Mouse (Mus musculus): ENCODE data around the gene Zim1. TPM values are rescaled to one million over a fixed set of nuclear protein-coding genes. Genes with fewer than 3 reads are reported as not detected.
A peak's percentile ranks its signal among the peaks of the same experiment; 100 is the strongest.

Gene Zim1
- polyA plus RNA-seq, 1 experiment from 2014 or later = 0.84 TPM

DNA sequence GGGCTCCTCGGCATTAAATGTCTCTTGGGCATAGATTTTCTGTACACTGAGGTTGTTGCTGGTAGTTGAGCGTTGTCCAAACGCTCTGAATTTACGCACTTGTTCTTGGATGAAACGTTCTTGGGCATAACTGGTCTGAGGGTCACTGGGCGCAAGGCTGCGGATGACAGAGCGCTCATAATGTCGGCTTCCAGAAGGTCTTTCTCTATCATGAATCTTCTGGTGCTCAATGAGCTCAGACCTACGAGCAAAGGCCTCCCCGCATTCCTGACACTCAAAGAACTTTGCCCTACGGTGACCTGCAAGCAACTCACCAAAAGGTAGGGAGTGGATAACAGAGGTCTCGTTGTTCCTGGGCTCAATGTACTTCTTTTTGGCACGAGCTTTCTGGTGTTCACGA is 13.1 kb upstream of the Zim1 start:
- H3K27me3 ChIP-seq = no peaks in the 10 kb centered on the region
- no peak overlapping the region for H3K4me2 ChIP-seq
- H3K9ac ChIP-seq = no peak overlapping the region
- H3K36me3 ChIP-seq (ENCODE audit: poor library complexity, severe bottlenecking) = peaks cover 80% of the 10 kb centered on the region
- no peaks in the 10 kb centered on the region for H3K4me1 ChIP-seq
- 96% methylated on average over 15 of the region's 15 CpGs for WGBS
- no peak for ATAC-seq
- no peaks in the 10 kb centered on the region for H3K9me3 ChIP-seq (replicated peaks)
- no peak overlapping the region for H3K4me3 ChIP-seq
- no peak overlapping the region for H3K27ac ChIP-seq

DNA sequence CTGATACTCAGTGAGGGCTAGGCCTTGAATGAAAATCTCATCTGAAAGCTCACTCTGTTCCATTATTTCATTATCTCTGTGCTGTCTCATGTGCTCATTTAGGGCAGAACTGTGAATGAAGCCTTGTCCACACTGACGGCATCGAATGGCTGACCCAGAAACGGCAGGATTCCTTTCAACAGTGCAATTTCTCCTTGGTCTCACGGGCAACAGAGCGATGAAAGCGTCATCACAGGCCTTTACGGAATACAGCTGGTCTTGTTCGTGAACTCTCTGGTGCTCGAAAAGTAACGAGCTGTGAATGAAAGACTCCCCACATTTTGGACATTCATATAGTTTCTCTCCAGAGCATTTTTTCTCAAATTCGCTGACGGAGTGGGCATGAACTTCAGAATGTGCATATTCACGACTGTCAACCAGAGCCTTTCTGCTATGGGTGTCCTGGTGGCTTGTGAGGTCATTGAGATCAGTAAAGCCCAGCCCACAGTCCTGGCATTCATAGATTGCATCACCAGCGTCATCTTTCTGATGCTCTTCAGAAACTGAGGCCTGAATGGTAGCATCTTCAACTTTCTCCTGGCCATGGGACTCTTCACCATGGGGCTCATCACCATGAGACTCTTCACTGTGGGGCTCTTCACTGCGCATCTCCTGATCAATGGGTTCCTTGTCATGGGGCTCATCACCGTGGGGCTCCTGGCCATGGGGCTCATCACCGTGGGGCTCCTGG is 12.4 kb upstream of the Zim1 start:
- no peak for ATAC-seq
- no peaks in the 10 kb centered on the region for H3K4me1 ChIP-seq
- no peak overlapping the region for H3K9ac ChIP-seq
- H3K36me3 ChIP-seq (ENCODE audit: poor library complexity, severe bottlenecking) = peaks cover 80% of the 10 kb centered on the region
- no peaks in the 10 kb centered on the region for H3K27me3 ChIP-seq
- no peak overlapping the region for H3K27ac ChIP-seq
- no peak overlapping the region for H3K4me2 ChIP-seq
- WGBS = 87% methylated on average over 17 of the region's 17 CpGs
- no peak overlapping the region for H3K4me3 ChIP-seq
- H3K9me3 ChIP-seq (replicated peaks) = no peaks in the 10 kb centered on the region

DNA sequence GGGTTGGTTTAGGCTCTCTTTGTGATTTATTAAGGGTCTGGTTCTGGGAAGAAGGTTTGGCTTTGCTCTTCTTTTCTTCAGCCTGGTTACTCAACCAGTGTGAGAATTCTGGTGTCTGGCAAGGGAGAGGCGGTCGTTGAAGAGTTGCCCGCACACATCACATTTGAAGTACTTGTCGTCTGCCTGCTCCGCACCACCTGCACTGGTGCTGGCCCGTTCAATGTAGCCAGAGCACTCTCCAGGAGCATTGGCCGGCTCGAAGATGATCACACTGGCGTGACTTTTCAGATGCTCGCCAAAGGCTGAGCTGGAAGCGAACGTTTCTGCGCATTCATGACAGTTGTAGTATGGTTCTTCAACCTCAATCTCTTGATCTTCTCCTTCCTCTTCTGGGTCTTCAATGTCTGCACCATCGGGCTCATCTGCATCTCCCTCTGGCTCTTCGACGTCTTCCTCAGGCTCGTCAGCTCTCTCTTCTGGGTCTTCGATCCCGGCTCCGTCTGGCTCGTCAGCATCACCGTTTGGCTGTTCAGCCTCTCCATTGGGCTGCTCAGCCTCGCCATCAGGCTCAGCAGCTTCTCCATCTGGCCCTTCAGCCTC is 11.3 kb upstream of the Zim1 start:
- Histone ChIP-seq H3K36me3 (ENCODE audit: poor library complexity, severe bottlenecking) (peaks cover 70% of the 10 kb centered on the region), H3K27ac (no peak overlapping the region), H3K4me2 (no peak overlapping the region), H3K4me3 (no peak overlapping the region), H3K9me3 (replicated peaks) (no peaks in the 10 kb centered on the region), H3K9ac (no peak overlapping the region), H3K27me3 (no peaks in the 10 kb centered on the region), H3K4me1 (no peaks in the 10 kb centered on the region)
- 95% methylated on average over 23 of the region's 23 CpGs for WGBS
- no peak for ATAC-seq

DNA sequence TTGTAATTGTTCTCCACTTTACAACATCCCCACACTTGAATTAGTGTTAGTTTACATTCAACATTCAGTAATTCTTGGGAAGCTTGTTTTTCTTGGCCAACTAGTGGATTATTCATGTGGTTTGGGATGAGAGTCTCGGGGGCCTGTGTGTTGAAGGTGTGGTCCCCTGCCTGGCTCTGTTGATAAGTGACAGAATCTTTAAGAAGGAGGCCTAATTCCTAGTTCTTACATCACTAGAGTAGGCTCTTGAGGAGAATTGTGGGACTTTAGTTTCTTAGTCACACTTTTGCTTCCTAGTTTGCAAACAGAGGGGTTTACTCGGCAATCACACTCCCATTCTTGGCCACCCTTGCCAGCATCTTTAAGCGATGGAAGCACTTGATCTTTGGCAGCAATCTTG is 3.0 kb upstream of the Zim1 start:
- no peak overlapping the region for H3K27ac ChIP-seq
- H3K36me3 ChIP-seq (ENCODE audit: poor library complexity, severe bottlenecking) = no peaks in the 10 kb centered on the region
- no peak overlapping the region for H3K4me3 ChIP-seq
- H3K9me3 ChIP-seq (replicated peaks) = no peaks in the 10 kb centered on the region
- no peak for ATAC-seq
- no peak overlapping the region for H3K4me2 ChIP-seq
- 78% methylated on average over 3 of the region's 3 CpGs for WGBS
- H3K4me1 ChIP-seq = no peaks in the 10 kb centered on the region
- no peaks in the 10 kb centered on the region for H3K27me3 ChIP-seq
- H3K9ac ChIP-seq = no peak overlapping the region

DNA sequence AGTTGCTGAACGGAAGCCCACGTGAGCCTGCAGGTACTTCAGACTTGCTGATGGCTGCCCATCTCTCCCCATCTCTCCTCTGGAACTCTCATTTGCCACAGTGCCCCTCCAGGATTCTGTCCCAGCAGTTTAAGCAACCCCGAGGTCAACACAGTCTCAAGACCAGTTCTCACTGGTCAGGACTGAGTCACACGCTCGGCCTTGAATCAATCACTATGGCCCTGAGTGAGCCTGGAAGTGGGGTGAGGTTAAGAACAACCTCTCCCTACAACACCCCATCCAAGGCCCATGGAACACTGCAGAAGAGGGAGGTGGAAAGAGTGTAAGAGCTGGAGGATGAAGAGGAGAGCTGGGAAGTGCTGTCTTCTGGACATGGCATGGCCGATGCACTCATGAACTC is 10.7 kb downstream of the Zim1 start:
- no peak overlapping the region for H3K4me2 ChIP-seq
- 91% methylated on average over 6 of the region's 6 CpGs for WGBS
- ATAC-seq = no peak

DNA sequence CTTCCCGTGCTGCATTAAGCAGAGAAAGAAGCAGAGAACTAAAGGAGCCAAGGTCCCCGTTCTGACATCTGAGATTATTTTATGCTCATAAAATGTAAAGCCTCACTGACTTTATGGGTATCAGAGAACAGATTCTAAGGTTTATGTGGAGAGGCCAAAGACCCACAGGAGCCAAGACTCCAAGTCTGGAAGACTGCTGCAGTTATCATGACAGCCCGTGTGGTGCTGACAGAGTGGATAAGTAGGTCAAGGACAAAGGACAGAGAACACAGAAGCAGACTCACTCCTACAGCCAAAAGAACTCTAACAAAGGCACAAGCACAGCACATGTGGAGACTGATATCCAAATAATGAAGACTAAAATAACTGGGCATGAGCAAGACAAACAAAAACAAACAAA is 29.5 kb downstream of the Zim1 start:
- no peak for ATAC-seq
- 89% methylated on average over 3 of the region's 3 CpGs for WGBS
- Histone ChIP-seq H3K9me3 (replicated peaks) (no peaks in the 10 kb centered on the region), H3K36me3 (ENCODE audit: poor library complexity, severe bottlenecking) (no peaks in the 10 kb centered on the region), H3K9ac (no peak overlapping the region), H3K4me3 (no peak overlapping the region), H3K27me3 (no peaks in the 10 kb centered on the region), H3K27ac (no peak overlapping the region), H3K4me2 (no peak overlapping the region), H3K4me1 (no peaks in the 10 kb centered on the region)

More for the DNA sequence above, 10.7 kb downstream of the Zim1 start:
- Histone ChIP-seq H3K4me1 (no peaks in the 10 kb centered on the region), H3K9ac (no peak overlapping the region), H3K9me3 (replicated peaks) (no peaks in the 10 kb centered on the region), H3K27ac (no peak overlapping the region), H3K27me3 (no peaks in the 10 kb centered on the region), H3K36me3 (ENCODE audit: poor library complexity, severe bottlenecking) (no peaks in the 10 kb centered on the region), H3K4me3 (no peak overlapping the region)

DNA sequence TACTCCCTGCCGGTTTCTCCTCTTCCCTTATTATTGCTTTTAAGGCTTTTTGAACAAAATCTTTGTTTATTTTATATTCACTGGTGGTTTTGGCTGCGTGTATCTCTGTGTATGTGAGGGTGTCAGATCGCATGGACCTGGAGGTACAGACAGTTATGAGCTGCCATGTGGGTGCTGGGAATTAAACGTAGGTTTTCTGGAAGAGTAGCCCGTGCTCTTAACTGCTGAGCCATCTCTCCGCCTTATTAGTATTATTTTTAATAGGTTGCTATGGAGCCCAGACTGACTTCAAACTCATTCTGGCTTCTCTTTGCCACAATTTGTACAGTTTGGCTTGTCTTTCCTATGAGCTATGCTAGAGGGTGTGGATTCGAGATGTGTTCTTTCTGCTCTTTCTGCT is 32.8 kb downstream of the Zim1 start:
- no peak overlapping the region for H3K4me3 ChIP-seq
- no peak overlapping the region for H3K27ac ChIP-seq
- WGBS = 90% methylated on average over 7 of the region's 7 CpGs

DNA sequence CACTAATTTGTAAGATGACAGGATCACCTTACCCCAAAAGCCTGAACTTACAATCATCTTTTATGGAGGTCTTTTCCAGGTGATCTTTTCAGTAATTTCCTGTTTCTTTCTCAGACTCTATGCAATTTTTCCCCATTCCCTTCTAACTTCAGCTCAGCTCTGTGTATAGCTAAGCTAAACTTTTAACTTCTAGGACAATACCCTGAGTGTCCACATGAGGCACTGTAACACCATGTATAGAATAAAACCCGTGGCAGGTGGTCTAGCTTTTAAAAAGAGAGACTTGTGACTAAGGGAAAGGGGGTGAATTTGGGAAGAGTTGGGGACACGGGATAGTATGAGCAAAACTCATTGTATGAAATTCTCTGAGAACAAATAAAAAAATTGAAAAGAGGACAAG is 36.6 kb downstream of the Zim1 start:
- Histone ChIP-seq H3K27ac (no peak overlapping the region), H3K36me3 (ENCODE audit: poor library complexity, severe bottlenecking) (no peaks in the 10 kb centered on the region), H3K4me1 (no peaks in the 10 kb centered on the region), H3K27me3 (no peaks in the 10 kb centered on the region), H3K4me2 (no peak overlapping the region), H3K9me3 (replicated peaks) (no peaks in the 10 kb centered on the region), H3K4me3 (no peak overlapping the region), H3K9ac (no peak overlapping the region)
- 19% methylated on average over 2 of the region's 2 CpGs for WGBS
- ATAC-seq = peak; percentile 69

More for the DNA sequence above, 32.8 kb downstream of the Zim1 start:
- ATAC-seq = no peak
- Histone ChIP-seq H3K36me3 (ENCODE audit: poor library complexity, severe bottlenecking) (no peaks in the 10 kb centered on the region), H3K4me1 (no peaks in the 10 kb centered on the region), H3K9ac (no peak overlapping the region), H3K27me3 (no peaks in the 10 kb centered on the region), H3K9me3 (replicated peaks) (no peaks in the 10 kb centered on the region), H3K4me2 (no peak overlapping the region)

DNA sequence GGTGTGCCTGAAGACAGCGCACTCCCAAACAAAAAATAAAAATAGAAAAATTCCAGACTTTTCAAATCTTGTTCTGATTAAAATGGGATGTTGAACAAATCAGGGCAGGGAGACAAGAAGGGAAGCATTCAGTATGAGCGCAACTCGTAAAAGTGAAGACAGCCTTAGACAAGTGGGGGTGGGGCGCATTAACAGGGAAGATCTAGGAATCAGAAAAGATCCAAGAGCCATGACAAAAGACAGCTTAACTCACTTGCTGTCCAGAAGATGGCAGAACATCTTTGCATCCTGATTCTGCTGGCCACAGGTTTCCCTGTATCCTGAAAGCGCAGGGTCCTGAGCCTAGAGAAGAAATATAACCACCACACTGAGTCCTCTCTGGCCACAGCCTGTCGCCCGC is 37.6 kb downstream of the Zim1 start:
- H3K9me3 ChIP-seq (replicated peaks) = no peaks in the 10 kb centered on the region
- H3K9ac ChIP-seq = no peak overlapping the region
- no peak overlapping the region for H3K4me3 ChIP-seq
- ATAC-seq = no peak
- H3K36me3 ChIP-seq (ENCODE audit: poor library complexity, severe bottlenecking) = no peaks in the 10 kb centered on the region
- no peaks in the 10 kb centered on the region for H3K27me3 ChIP-seq
- H3K4me2 ChIP-seq = no peak overlapping the region
- H3K27ac ChIP-seq = no peak overlapping the region
- no peaks in the 10 kb centered on the region for H3K4me1 ChIP-seq
- WGBS = 87% methylated on average over 7 of the region's 7 CpGs

DNA sequence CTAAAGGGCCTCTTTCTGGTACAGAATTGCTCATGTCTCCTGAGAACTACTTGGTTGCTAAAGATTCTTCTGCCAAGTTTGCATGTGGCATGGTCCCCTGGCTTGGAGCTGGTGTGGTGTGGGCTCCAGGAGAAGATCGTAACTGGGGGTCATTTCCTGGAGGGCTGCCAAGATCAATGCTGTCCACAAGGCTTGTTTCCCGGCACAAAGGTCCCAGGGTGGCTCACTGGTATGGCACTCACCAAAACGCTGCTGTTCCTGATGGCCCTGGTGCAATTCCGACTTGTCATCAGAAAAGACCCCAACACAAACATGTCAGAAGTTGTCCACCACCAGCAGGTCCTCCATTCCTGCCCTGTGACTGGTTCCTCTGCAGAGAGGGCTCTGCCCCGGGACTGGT is 44.1 kb downstream of the Zim1 start:
- ATAC-seq = no peak
- no peaks in the 10 kb centered on the region for H3K4me1 ChIP-seq
- 91% methylated on average over 5 of the region's 5 CpGs for WGBS

DNA sequence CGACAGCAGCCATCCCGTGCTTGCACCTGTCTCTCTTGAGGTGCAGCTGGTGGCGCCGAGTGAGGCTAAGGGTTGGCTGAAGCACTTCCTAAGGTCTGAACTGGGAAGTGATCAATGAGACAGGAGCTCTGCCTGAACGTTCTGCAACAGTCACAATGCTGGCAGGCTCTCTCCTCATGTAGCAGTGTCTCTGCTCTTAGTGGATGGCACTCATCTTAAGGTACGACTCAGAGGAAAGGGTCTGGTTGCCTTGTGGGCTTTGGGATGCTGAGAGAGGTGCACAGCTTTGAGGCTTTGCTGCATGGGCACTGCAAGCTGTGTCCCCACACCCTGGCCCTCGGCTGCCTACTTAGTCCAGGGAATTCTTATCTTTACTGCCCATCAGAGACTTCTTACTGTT is 45.0 kb downstream of the Zim1 start:
- no peak for ATAC-seq
- H3K4me3 ChIP-seq = no peak overlapping the region
- no peak overlapping the region for H3K27ac ChIP-seq
- 84% methylated on average over 7 of the region's 7 CpGs for WGBS
- H3K36me3 ChIP-seq (ENCODE audit: poor library complexity, severe bottlenecking) = no peaks in the 10 kb centered on the region
- no peaks in the 10 kb centered on the region for H3K4me1 ChIP-seq
- H3K9me3 ChIP-seq (replicated peaks) = 0 out of 2 replicates have a peak, but pooled peaks cover 5% of the 10 kb centered on the region
- no peak overlapping the region for H3K4me2 ChIP-seq
- H3K9ac ChIP-seq = no peak overlapping the region
- H3K27me3 ChIP-seq = no peaks in the 10 kb centered on the region

More for the DNA sequence above, 44.1 kb downstream of the Zim1 start:
- H3K27me3 ChIP-seq = no peaks in the 10 kb centered on the region
- H3K4me2 ChIP-seq = no peak overlapping the region
- H3K9me3 ChIP-seq (replicated peaks) = 0 out of 2 replicates have a peak, but pooled peaks cover 5% of the 10 kb centered on the region
- H3K27ac ChIP-seq = no peak overlapping the region
- no peak overlapping the region for H3K9ac ChIP-seq
- no peaks in the 10 kb centered on the region for H3K36me3 ChIP-seq (ENCODE audit: poor library complexity, severe bottlenecking)
- H3K4me3 ChIP-seq = no peak overlapping the region

DNA sequence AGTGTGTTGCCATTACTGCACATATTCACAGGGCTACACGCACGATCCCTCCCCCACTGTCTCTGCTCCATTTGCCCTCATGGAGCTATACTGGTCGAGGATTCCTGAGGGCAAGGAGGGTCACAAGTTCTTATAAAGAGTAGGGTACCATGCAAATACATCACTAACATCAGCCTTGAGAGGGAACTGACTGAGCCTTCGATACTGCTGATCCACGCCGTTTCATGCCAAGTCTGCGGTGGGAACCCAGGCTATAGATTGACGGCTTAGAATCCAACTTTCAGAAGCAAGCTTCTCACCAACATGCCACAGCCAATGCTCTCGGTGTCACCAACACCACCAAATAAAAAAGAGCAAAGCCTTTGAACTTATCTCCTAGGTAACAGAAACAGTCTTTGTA is 45.7 kb downstream of the Zim1 start:
- WGBS = 88% methylated on average over 9 of the region's 9 CpGs
- Histone ChIP-seq H3K4me2 (no peak overlapping the region), H3K27me3 (no peaks in the 10 kb centered on the region), H3K9me3 (replicated peaks) (0 out of 2 replicates have a peak, but pooled peaks cover 5% of the 10 kb centered on the region), H3K4me1 (no peaks in the 10 kb centered on the region), H3K9ac (no peak overlapping the region), H3K4me3 (no peak overlapping the region), H3K36me3 (ENCODE audit: poor library complexity, severe bottlenecking) (no peaks in the 10 kb centered on the region), H3K27ac (no peak overlapping the region)
- ATAC-seq = no peak

DNA sequence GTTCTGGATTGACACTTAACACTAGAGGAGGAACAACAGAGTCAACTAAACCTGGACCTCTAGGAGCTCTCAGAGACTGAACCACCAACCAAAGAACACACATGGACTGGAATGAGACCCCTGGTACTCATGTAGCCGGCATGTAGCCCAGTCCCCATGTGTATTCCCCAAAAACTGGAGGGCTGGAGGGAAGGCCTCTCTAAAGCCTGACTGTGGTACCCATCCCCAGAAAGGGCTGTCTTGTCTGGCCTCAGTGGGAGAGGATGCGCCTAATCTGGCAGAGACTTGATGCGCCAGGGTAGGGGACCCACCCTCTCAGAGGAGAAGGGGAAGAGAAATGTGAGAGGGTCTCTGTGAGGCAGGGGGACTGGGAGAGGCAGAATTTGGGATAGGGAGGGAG is 50.4 kb downstream of the Zim1 start:
- H3K4me2 ChIP-seq = no peak overlapping the region
- H3K36me3 ChIP-seq (ENCODE audit: poor library complexity, severe bottlenecking) = no peaks in the 10 kb centered on the region
- 91% methylated on average over 3 of the region's 3 CpGs for WGBS
- no peaks in the 10 kb centered on the region for H3K4me1 ChIP-seq
- H3K4me3 ChIP-seq = no peak overlapping the region
- H3K9ac ChIP-seq = no peak overlapping the region
- no peaks in the 10 kb centered on the region for H3K27me3 ChIP-seq
- no peak overlapping the region for H3K27ac ChIP-seq
- ATAC-seq = no peak
- no peaks in the 10 kb centered on the region; the same call in 1 of the 2 replicates for H3K9me3 ChIP-seq (replicated peaks)
